Mouse (Mus musculus) olfactory bulb, adult 2 months (tissue): ENCODE measurements around the gene Cdx2. TPM values are rescaled to one million over a fixed set of nuclear protein-coding genes. Genes with fewer than 3 reads are reported as not detected.

ENCODE experiments used
- H3K27ac ChIP-seq: fragments of 200-500 bp; 2 replicates; pipeline ENCODE4 v1.5.1; 2012; ENCODE audit warnings: low read depth, low read length; ENCODE audit not compliant: insufficient read depth
- H3K4me1 ChIP-seq: fragments of 200-500 bp; 2 replicates; pipeline ENCODE4 v1.6.1; 2012; ENCODE audit warnings: low read length; ENCODE audit not compliant: control insufficient read depth, insufficient read depth
- H3K4me3 ChIP-seq: fragments of 200-500 bp; 2 replicates; pipeline ENCODE4 v1.5.1; 2012; ENCODE audit warnings: mild to moderate bottlenecking, low read depth, low read length, moderate library complexity; ENCODE audit not compliant: insufficient read depth
- CTCF ChIP-seq: fragments of 200-500 bp; IDR thresholded peaks from 2 replicates; pipeline ENCODE4 v1.5.1; 2012; ENCODE audit warnings: low read depth, mild to moderate bottlenecking, low read length, moderate library complexity; ENCODE audit not compliant: insufficient read depth
- POLR2A ChIP-seq: fragments of 200-500 bp; IDR thresholded peaks from 2 replicates; pipeline ENCODE4 v1.6.1; 2012; ENCODE audit warnings: mild to moderate bottlenecking, low read depth, low read length, moderate library complexity; ENCODE audit not compliant: insufficient read depth
- WGBS: fragments of 180-500 bp; shearing (Covaris S2); methylation state at CpG from one replicate; pipeline ENCODE4 v1.1.7; 2018; 5-methylcytosine and 5-hydroxymethylcytosine counted together
- polyA plus RNA-seq: library from polyadenylated mRNA; stranded (reverse); fragments of >200 nt; gene quantifications from 2 replicates; pipeline ENCODE4 v1.2.4, GENCODE M21; 2012; ENCODE audit warnings: low replicate concordance; ENCODE audit not compliant: missing spikeins, insufficient read depth, insufficient read length

Cdx2 gene
- polyA plus RNA-seq, 1 experiment, result not detected

GRCm38 (mm10) chr5:147270673-147271655, 36.1 kb downstream of the Cdx2 start:
- TF ChIP-seq POLR2A (no peak), CTCF (no peak)
- H3K4me3 ChIP-seq, result no peak overlapping the region
- no peaks in the 10 kb centered on the region for H3K4me1 ChIP-seq
- WGBS, result 2% methylated on average over 29 of the region's 29 CpGs
- no peak overlapping the region for H3K27ac ChIP-seq

GRCm38 (mm10) chr5:147269926-147270672, 37.0 kb downstream of the Cdx2 start, which contains the start of gene Pdx1:
Gene Pdx1, plus strand, starts transcription at chr5:147269959.
- Histone ChIP-seq H3K4me1 (no peaks in the 10 kb centered on the region), H3K27ac (no peak within 1 kb of the TSS), H3K4me3 (no peak within 1 kb of the TSS)
- TF ChIP-seq CTCF (no peak), POLR2A (no peak)
- 2% methylated on average over 44 of the region's 44 CpGs for WGBS

- Histone ChIP-seq H3K4me3 (no peak overlapping the region), H3K27ac (no peak overlapping the region), H3K4me1 (no peaks in the 10 kb centered on the region)
- WGBS, result 6% methylated on average over 6 of the region's 6 CpGs
- no peak for TF ChIP-seq POLR2A
- TF ChIP-seq CTCF, result no peak
These were observed 37.7 kb downstream of the Cdx2 start for GRCm38 (mm10) chr5:147269371-147269770.

- no peak overlapping the region for H3K27ac ChIP-seq
- 8% methylated on average over 8 of the region's 8 CpGs for WGBS
- no peak overlapping the region for H3K4me3 ChIP-seq
- H3K4me1 ChIP-seq, result no peaks in the 10 kb centered on the region
- no peak for TF ChIP-seq POLR2A
- no peak for TF ChIP-seq CTCF
These were observed 38.3 kb downstream of the Cdx2 start for GRCm38 (mm10) chr5:147268728-147269127.

- H3K4me1 ChIP-seq, result no peaks in the 10 kb centered on the region
- TF ChIP-seq CTCF (no peak), POLR2A (no peak)
- 22% methylated on average over 6 of the region's 6 CpGs for WGBS
These were observed 39.6 kb downstream of the Cdx2 start for GRCm38 (mm10) chr5:147267434-147267833.

GRCm38 (mm10) chr5:147263945-147264344, 43.1 kb downstream of the Cdx2 start:
- Histone ChIP-seq H3K4me1 (no peaks in the 10 kb centered on the region), H3K27ac (no peak overlapping the region), H3K4me3 (no peak overlapping the region)
- no peak for TF ChIP-seq POLR2A
- TF ChIP-seq CTCF, result no peak
- WGBS, result 78% methylated on average over 4 of the region's 4 CpGs

More at GRCm38 (mm10) chr5:147267434-147267833, 39.6 kb downstream of the Cdx2 start:
- no peak overlapping the region for H3K27ac ChIP-seq
- H3K4me3 ChIP-seq, result no peak overlapping the region

GRCm38 (mm10) chr5:147261899-147262541, 45.0 kb downstream of the Cdx2 start:
- Histone ChIP-seq H3K4me3 (no peak overlapping the region), H3K27ac (no peak overlapping the region), H3K4me1 (no peaks in the 10 kb centered on the region)
- TF ChIP-seq CTCF (no peak), POLR2A (no peak)
- WGBS, result 60% methylated on average over 11 of the region's 11 CpGs

GRCm38 (mm10) chr5:147260778-147261177, 46.3 kb downstream of the Cdx2 start:
- Histone ChIP-seq H3K27ac (no peak overlapping the region), H3K4me3 (no peak overlapping the region), H3K4me1 (no peaks in the 10 kb centered on the region)
- WGBS, result 72% methylated on average over 4 of the region's 4 CpGs
- TF ChIP-seq POLR2A, result no peak
- TF ChIP-seq CTCF, result no peak

- TF ChIP-seq CTCF (no peak), POLR2A (no peak)
- WGBS, result 92% methylated on average over 1 of the region's 1 CpGs
- Histone ChIP-seq H3K27ac (no peak overlapping the region), H3K4me1 (no peaks in the 10 kb centered on the region), H3K4me3 (no peak overlapping the region)
These were observed 46.9 kb downstream of the Cdx2 start for GRCm38 (mm10) chr5:147260189-147260588.

Other genes starting within 250 kb of the Cdx2 start
- gene Lnx2, start 230.7 kb downstream of the Cdx2 start, polyA plus RNA-seq, result not detected in 2 replicates
- gene Polr1d, start 230.2 kb downstream of the Cdx2 start, polyA plus RNA-seq, result not detected in 2 replicates
- gene Gsx1, start 118.6 kb downstream of the Cdx2 start, polyA plus RNA-seq, result not detected in 2 replicates
- not detected in 2 replicates for gene Pdx1, start 37.3 kb downstream of the Cdx2 start, polyA plus RNA-seq
- gene Urad, start 15.2 kb upstream of the Cdx2 start, polyA plus RNA-seq, result not detected in 2 replicates
- gene Flt3, start 93.2 kb upstream of the Cdx2 start, polyA plus RNA-seq, result not detected in 2 replicates
- 409 TPM in 1 of 2 replicates, not detected in the other for gene Pan3, start 122.9 kb upstream of the Cdx2 start, polyA plus RNA-seq